Mouse (Mus musculus) liver, embryonic 14.5 days (tissue): ENCODE data around the gene Rtn1. TPM values are rescaled to one million over a fixed set of nuclear protein-coding genes. Genes with fewer than 3 reads are reported as not detected.

Source experiments
- ATAC-seq: fragments of 200-750 bp; cut with Nextera tagmentation; 2 replicates; pipeline ENCODE4 v1.8.0; 2017; ENCODE audit warnings: moderate number of reproducible peaks, mild to moderate bottlenecking, moderate library complexity; ENCODE audit not compliant: insufficient read depth
- DNase-seq, 3 experiments: peaks; one replicate each; pipeline ENCODE4 v3.0.0-alpha.2; 2012 to 2013; ENCODE audit warnings: low read depth in 3 of 3, low spot score in 3 of 3
- H3K27ac ChIP-seq: fragments of 300-500 bp; sonication (generic); 2 replicates; pipeline ENCODE4 v1.5.1; 2014; ENCODE audit warnings: moderate library complexity, mild to moderate bottlenecking, control low read depth, inconsistent platforms
- H3K27me3 ChIP-seq: fragments of 300-500 bp; sonication (generic); 2 replicates; pipeline ENCODE4 v1.6.1; 2014; ENCODE audit warnings: mild to moderate bottlenecking, low read length, moderate library complexity; ENCODE audit not compliant: control insufficient read depth, insufficient read depth
- H3K36me3 ChIP-seq: fragments of 300-500 bp; sonication (generic); replicated peaks from 2 replicates; pipeline ENCODE4 v1.6.1; 2014; ENCODE audit warnings: low read depth; ENCODE audit not compliant: control insufficient read depth, insufficient read depth
- H3K4me1 ChIP-seq, 2 experiments: fragments of 200-500 bp in 1 of 2; fragments of 300-500 bp in 1 of 2; sonication (generic) in 1 of 2; replicated peaks; 2 replicates each; pipeline ENCODE4 v1.6.1; 2012 to 2014; ENCODE audit warnings: antibody characterized with exemption in 1 of 2, inconsistent platforms in 1 of 2, low read length in 1 of 2; ENCODE audit not compliant: control insufficient read depth in 2 of 2, insufficient read depth in 2 of 2
- H3K4me2 ChIP-seq: fragments of 300-500 bp; sonication (generic); 2 replicates; pipeline ENCODE4 v1.6.1; 2014; ENCODE audit warnings: low read depth, mild to moderate bottlenecking, control low read depth, moderate library complexity
- H3K4me3 ChIP-seq, 2 experiments: fragments of 200-500 bp in 1 of 2; fragments of 300-500 bp in 1 of 2; sonication (generic) in 1 of 2; 2 replicates each; pipeline ENCODE4 v1.5.1; 2012 to 2014; ENCODE audit warnings: low read depth in 2 of 2, low read length in 2 of 2, mild to moderate bottlenecking in 2 of 2, control low read depth in 1 of 2, inconsistent platforms in 1 of 2, moderate library complexity in 1 of 2; ENCODE audit not compliant: insufficient read depth in 1 of 2
- H3K9ac ChIP-seq: fragments of 300-500 bp; sonication (generic); replicated peaks from 2 replicates; pipeline ENCODE4 v1.6.1; 2014; ENCODE audit warnings: mild to moderate bottlenecking, control low read depth, moderate library complexity
- H3K9me3 ChIP-seq: fragments of 300-500 bp; sonication (generic); 2 replicates; pipeline ENCODE4 v1.6.1; 2016; ENCODE audit warnings: low read length, mixed read lengths; ENCODE audit not compliant: control insufficient read depth
- CTCF ChIP-seq: IDR thresholded peaks from 2 replicates; pipeline ENCODE4 v1.5.1; 2016; ENCODE audit warnings: antibody characterized with exemption, low read depth, control low read depth
- EP300 ChIP-seq: IDR thresholded peaks from 2 replicates; pipeline ENCODE4 v1.6.1; 2016; ENCODE audit warnings: antibody characterized with exemption, low read depth
- WGBS: fragments of 180-500 bp; shearing (Covaris S2); extraction: QIAGEN DNeasy Blood & Tissue Kit; methylation state at CpG from one replicate; pipeline ENCODE4 v1.1.7; 2014; ENCODE audit not compliant: insufficient replicate concordance; 5-methylcytosine and 5-hydroxymethylcytosine counted together
- polyA plus RNA-seq, 2 experiments: library from polyadenylated mRNA; depleted of rRNA in 1 of 2; stranded (reverse) in 1 of 2; unstranded in 1 of 2; fragments of >200 nt; fragmentation: Nextera tagmentation in 1 of 2; extraction: Ambion mirVana in 1 of 2; gene quantifications; 2 replicates each; pipeline versions ENCODE4 v1.2.1 to v1.2.3; 2012 to 2014

The Rtn1 gene
- polyA plus RNA-seq, 2 experiments, result 0.63 to 1.5 TPM

DNA sequence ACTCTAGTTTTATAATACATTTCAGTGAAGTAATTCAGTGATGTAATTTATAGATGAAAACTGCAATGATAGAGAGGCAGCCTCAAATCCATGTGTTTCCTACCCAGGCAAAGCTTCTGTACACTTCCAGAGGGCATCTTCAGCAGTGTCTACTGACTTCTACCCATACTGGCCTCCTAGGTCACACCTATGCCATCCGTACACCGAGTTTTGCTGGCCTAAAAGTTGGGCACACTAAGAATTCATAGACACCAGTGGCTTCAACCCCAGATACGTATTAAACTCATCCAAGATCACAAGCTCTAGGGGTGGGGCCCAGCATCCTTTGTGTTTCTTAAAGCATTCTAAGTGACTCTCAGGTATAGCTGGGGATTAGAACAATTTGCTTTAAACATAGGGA is 174.7 kb downstream of the Rtn1 start:
- ATAC-seq (no peak), DNase-seq (no peak)
- H3K4me3 ChIP-seq, result no peak overlapping the region
- no peak overlapping the region for H3K27ac ChIP-seq
- H3K9me3 ChIP-seq, result no peaks in the 10 kb centered on the region
- no peak overlapping the region for H3K9ac ChIP-seq
- no peak overlapping the region for H3K4me2 ChIP-seq
- no peaks in the 10 kb centered on the region for H3K36me3 ChIP-seq
- WGBS, result 63% methylated on average over 3 of the region's 3 CpGs
- H3K27me3 ChIP-seq, result peaks cover 14% of the 10 kb centered on the region
- TF ChIP-seq EP300, result no peak
- TF ChIP-seq CTCF, result no peak
- H3K4me1 ChIP-seq, result no peaks in the 10 kb centered on the region

DNA sequence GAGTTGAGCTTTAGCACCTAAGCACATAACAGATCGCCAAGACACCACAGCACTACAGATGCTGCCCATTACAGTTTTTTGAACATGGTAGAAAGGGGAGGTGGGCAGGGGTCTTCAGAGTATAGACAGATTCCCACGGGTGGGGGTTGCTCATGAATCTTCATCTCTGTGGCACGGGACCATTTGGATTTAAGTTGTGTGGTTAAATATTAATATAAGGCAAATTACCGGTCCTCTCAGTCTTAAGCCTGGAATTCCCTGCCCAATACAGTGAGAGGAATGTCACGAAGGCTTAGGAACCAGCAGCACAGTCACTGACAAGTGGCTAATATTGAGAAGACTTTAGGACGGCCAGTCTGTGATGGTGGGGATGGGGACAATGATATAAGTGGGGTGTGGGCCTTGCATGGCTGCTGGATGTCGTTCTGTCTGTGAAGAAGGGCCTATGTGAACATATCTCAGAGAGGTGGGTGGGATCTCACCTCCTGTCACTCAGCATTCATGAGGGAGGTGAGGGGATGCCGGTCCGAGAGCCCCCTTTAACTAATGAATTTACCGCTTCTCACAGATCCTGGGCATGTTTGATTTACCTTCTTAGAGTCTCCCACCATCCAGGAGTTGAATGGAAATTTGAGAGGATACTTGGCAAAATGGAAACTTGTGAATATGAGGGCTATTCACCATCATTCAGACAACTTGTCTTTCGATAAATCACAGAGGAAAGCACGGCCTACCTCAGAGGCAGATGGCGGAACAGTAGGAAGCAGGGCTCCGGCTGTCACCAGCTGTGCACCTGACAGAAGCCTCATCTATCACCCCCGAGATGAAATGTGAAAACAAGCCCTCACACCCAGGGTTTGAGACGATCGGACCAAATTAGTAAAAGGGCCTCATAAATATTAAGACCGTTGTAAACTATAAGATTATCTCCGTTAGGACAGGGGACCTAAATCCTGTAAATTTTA is 175.7 kb downstream of the Rtn1 start:
- Histone ChIP-seq H3K4me3 (no peak overlapping the region), H3K9ac (no peak overlapping the region), H3K4me1 (no peaks in the 10 kb centered on the region), H3K9me3 (no peaks in the 10 kb centered on the region), H3K27ac (no peak overlapping the region), H3K27me3 (peaks cover 14% of the 10 kb centered on the region), H3K36me3 (no peaks in the 10 kb centered on the region), H3K4me2 (no peak overlapping the region)
- DNase-seq (no peak), ATAC-seq (no peak)
- no peak for TF ChIP-seq CTCF
- TF ChIP-seq EP300, result no peak
- WGBS, result 69% methylated on average over 19 of the region's 19 CpGs

DNA sequence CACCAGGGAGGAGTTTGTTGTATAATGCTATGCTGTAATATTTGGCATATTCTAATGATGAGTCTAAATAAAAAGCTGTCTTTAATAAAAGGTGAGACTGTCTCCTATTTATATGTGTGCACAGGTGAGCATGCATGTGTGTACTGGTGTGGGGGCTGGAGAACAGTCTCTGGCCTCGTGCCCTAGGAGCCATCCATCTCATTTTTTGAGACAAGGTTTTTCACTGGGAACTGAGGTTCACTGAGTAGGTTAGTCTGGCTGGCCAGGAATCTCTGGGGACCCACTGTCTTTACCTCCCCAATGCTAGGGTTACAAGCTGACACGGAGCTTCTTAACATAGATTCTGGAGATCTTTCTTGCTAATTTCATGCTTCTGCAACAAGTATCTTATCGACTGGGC is 176.7 kb downstream of the Rtn1 start:
- Histone ChIP-seq H3K4me3 (no peak overlapping the region), H3K27ac (no peak overlapping the region), H3K4me2 (no peak overlapping the region), H3K36me3 (no peaks in the 10 kb centered on the region), H3K4me1 (no peaks in the 10 kb centered on the region), H3K9me3 (no peaks in the 10 kb centered on the region), H3K9ac (no peak overlapping the region), H3K27me3 (peaks cover 13% of the 10 kb centered on the region)
- 42% methylated on average over 3 of the region's 3 CpGs for WGBS
- TF ChIP-seq EP300 (no peak), CTCF (no peak)
- ATAC-seq, result no peak
- no peak for DNase-seq

- no peaks in the 10 kb centered on the region for H3K4me1 ChIP-seq
- 59% methylated on average over 8 of the region's 8 CpGs for WGBS
- H3K9ac ChIP-seq, result no peak overlapping the region
- DNase-seq (no peak), ATAC-seq (no peak)
- no peaks in the 10 kb centered on the region for H3K27me3 ChIP-seq
- H3K4me3 ChIP-seq, result no peak overlapping the region
- no peaks in the 10 kb centered on the region for H3K36me3 ChIP-seq
- TF ChIP-seq CTCF (no peak), EP300 (no peak)
- no peak overlapping the region for H3K4me2 ChIP-seq
- no peaks in the 10 kb centered on the region for H3K9me3 ChIP-seq
- H3K27ac ChIP-seq, result no peak overlapping the region
These were observed 179.2 kb downstream of the Rtn1 start for GRCm38 (mm10) chr12:72229451-72230196.

- Histone ChIP-seq H3K27ac (no peak overlapping the region), H3K4me1 (no peaks in the 10 kb centered on the region), H3K4me3 (no peak overlapping the region), H3K4me2 (no peak overlapping the region), H3K27me3 (no peaks in the 10 kb centered on the region), H3K36me3 (no peaks in the 10 kb centered on the region), H3K9ac (no peak overlapping the region), H3K9me3 (no peaks in the 10 kb centered on the region)
- 69% methylated on average over 6 of the region's 6 CpGs for WGBS
- TF ChIP-seq EP300, result no peak
- no peak for TF ChIP-seq CTCF
- DNase-seq (no peak), ATAC-seq (no peak)
These were observed 181.1 kb downstream of the Rtn1 start for GRCm38 (mm10) chr12:72227731-72228130.
